Mouse (Mus musculus): ENCODE measurements around the gene Grk5. TPM values are rescaled to one million over a fixed set of nuclear protein-coding genes. Genes with fewer than 3 reads are reported as not detected.

Grk5 gene
- polyA plus RNA-seq, 1 experiment from 2014 or later = 1.4 TPM

DNA sequence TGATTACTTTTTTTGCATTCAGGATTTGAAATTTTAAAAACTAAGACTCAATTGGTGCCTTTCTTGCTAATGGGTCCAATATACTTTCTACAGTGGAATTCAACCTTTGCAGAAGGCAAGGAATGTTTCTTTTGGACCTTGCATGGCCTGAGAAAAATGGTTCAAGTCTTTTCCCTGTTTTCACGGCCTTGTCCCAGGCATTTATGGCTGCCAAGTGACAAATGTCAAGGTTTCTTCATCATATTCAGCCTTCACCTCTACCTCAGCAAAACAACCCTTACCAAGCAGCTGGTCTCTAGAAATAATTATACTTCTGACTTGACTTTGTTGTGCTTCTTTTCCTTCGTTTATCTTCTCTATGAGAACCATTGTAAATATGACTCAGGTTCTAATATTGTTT lies 207.2 kb downstream of the Grk5 start:
- Histone ChIP-seq H3K27me3 (replicated peaks; ENCODE audit: control insufficient read depth, insufficient read depth, low read length) (no peaks in the 10 kb centered on the region), H3K9ac (ENCODE audit: low read depth, low read length) (no peak overlapping the region), H3K4me3 (ENCODE audit: low read length) (no peak overlapping the region), H3K4me2 (ENCODE audit: low read depth, low read length) (no peak overlapping the region), H3K9me3 (ENCODE audit: control insufficient read depth, low read length) (no peaks in the 10 kb centered on the region), H3K4me1 (ENCODE audit: control insufficient read depth, insufficient read depth, low read length) (no peaks in the 10 kb centered on the region), H3K27ac (ENCODE audit: low read length) (no peak overlapping the region), H3K36me3 (ENCODE audit: control insufficient read depth, insufficient read depth, low read length) (no peaks in the 10 kb centered on the region)
- ATAC-seq = no peak
- 82% methylated on average over 2 of the region's 2 CpGs for WGBS

DNA sequence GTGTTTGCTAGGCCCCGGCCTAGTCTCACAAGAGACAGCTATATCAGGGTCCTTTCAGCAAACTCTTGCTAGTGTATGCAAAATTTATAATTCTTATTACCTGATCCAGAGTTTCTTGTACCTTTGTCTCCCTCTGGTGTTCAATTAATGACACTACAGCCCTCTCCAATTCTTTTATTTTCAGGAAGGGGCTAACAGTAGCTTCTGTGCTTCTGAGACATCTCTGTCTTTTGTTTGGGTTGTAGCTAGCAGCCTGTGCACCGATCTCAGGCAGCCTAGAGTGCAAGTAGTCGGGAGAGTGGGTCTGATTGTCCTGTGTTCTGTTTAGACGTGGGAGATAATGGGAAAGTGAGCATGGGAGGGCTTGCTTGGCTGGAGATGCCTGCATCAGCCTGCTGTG lies 208.2 kb downstream of the Grk5 start:
- Histone ChIP-seq H3K4me1 (ENCODE audit: control insufficient read depth, insufficient read depth, low read length) (no peaks in the 10 kb centered on the region), H3K9me3 (ENCODE audit: control insufficient read depth, low read length) (no peaks in the 10 kb centered on the region), H3K36me3 (ENCODE audit: control insufficient read depth, insufficient read depth, low read length) (no peaks in the 10 kb centered on the region), H3K4me3 (ENCODE audit: low read length) (no peak overlapping the region), H3K9ac (ENCODE audit: low read depth, low read length) (no peak overlapping the region), H3K4me2 (ENCODE audit: low read depth, low read length) (no peak overlapping the region), H3K27me3 (replicated peaks; ENCODE audit: control insufficient read depth, insufficient read depth, low read length) (no peaks in the 10 kb centered on the region), H3K27ac (ENCODE audit: low read length) (no peak overlapping the region)
- no peak for ATAC-seq
- WGBS = 20% methylated on average over 4 of the region's 4 CpGs

DNA sequence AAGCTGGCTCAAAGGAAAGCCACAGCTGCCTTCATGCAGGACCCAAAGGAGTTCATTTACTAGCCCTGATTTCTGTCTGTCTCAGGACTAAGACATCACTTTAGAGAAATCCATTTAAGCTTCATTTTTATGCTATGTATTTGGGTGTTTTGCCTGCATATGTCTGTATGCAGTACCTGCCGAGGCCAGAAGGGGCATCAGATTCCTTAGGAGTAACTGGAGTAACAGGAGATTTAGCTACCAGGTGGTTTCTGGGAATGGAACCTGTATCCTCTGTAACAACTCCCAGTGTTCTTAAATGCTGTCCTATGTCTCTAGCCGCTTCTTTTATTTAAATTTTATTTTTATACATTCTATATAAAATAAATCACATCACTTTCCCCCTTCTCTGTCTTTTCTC lies 220.6 kb downstream of the Grk5 start:
- no peak overlapping the region for H3K9ac ChIP-seq (ENCODE audit: low read depth, low read length)
- WGBS = 66% methylated on average over 2 of the region's 2 CpGs

DNA sequence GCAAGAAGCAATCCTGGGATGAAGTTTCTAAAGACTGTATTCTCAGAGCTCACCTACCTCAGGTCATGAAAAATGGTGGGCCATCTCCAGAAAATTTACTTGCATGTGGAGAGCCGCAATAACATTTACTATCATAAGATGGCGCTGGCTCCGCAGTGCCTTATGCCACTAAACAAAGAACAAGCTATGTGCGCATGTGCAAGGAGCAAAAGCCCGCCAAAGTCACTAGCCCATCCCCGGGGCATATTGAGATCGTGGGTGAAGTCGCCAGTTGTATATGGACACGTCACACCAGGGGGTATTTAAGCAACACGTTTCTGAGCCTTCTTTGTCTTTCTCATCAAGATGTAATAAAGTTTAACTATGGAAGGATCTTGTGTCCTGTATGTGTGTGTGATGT lies 241.5 kb downstream of the Grk5 start:
- 92% methylated on average over 10 of the region's 10 CpGs for WGBS
- no peak for ATAC-seq
- Histone ChIP-seq H3K9me3 (ENCODE audit: control insufficient read depth, low read length) (no peaks in the 10 kb centered on the region), H3K27ac (ENCODE audit: low read length) (no peak overlapping the region), H3K4me3 (ENCODE audit: low read length) (no peak overlapping the region), H3K4me2 (ENCODE audit: low read depth, low read length) (no peak overlapping the region), H3K36me3 (ENCODE audit: control insufficient read depth, insufficient read depth, low read length) (no peaks in the 10 kb centered on the region), H3K9ac (ENCODE audit: low read depth, low read length) (no peak overlapping the region), H3K4me1 (ENCODE audit: control insufficient read depth, insufficient read depth, low read length) (no peaks in the 10 kb centered on the region), H3K27me3 (replicated peaks; ENCODE audit: control insufficient read depth, insufficient read depth, low read length) (no peaks in the 10 kb centered on the region)

More for the DNA sequence above, 220.6 kb downstream of the Grk5 start:
- Histone ChIP-seq H3K4me1 (ENCODE audit: control insufficient read depth, insufficient read depth, low read length) (no peaks in the 10 kb centered on the region), H3K36me3 (ENCODE audit: control insufficient read depth, insufficient read depth, low read length) (no peaks in the 10 kb centered on the region), H3K9me3 (ENCODE audit: control insufficient read depth, low read length) (0 out of 2 replicates have a peak, but pooled peaks cover 3% of the 10 kb centered on the region), H3K27ac (ENCODE audit: low read length) (no peak overlapping the region), H3K27me3 (replicated peaks; ENCODE audit: control insufficient read depth, insufficient read depth, low read length) (no peaks in the 10 kb centered on the region), H3K4me3 (ENCODE audit: low read length) (no peak overlapping the region), H3K4me2 (ENCODE audit: low read depth, low read length) (no peak overlapping the region)
- ATAC-seq = no peak

DNA sequence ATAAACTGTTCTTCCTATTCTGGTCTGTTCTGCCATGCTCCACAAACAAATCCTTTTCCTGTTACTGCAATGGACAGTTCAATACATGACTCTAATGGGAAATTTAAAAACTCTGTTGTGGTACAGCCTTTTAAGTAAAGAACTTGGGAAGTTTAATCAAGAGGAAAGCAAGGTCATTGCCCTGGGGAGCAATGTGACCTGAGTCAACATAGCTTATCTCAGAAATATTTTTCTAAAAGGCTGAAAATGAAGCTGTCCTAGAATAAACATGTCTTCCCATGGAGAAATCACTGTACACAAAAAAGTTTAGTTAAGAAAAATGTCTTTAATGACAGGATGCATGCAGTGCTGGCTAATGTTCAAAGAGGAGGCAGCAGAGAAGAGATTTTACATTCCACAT lies 249.1 kb downstream of the Grk5 start:
- ATAC-seq = no peak
- H3K27ac ChIP-seq (ENCODE audit: low read length) = no peak overlapping the region
- peaks cover 6% of the 10 kb centered on the region for H3K4me1 ChIP-seq (ENCODE audit: control insufficient read depth, insufficient read depth, low read length)
- no peak overlapping the region for H3K4me2 ChIP-seq (ENCODE audit: low read depth, low read length)
- no peaks in the 10 kb centered on the region for H3K9me3 ChIP-seq (ENCODE audit: control insufficient read depth, low read length)
- H3K27me3 ChIP-seq (replicated peaks; ENCODE audit: control insufficient read depth, insufficient read depth, low read length) = no peaks in the 10 kb centered on the region
- H3K4me3 ChIP-seq (ENCODE audit: low read length) = no peak overlapping the region
- no peak overlapping the region for H3K9ac ChIP-seq (ENCODE audit: low read depth, low read length)
- H3K36me3 ChIP-seq (ENCODE audit: control insufficient read depth, insufficient read depth, low read length) = no peaks in the 10 kb centered on the region

DNA sequence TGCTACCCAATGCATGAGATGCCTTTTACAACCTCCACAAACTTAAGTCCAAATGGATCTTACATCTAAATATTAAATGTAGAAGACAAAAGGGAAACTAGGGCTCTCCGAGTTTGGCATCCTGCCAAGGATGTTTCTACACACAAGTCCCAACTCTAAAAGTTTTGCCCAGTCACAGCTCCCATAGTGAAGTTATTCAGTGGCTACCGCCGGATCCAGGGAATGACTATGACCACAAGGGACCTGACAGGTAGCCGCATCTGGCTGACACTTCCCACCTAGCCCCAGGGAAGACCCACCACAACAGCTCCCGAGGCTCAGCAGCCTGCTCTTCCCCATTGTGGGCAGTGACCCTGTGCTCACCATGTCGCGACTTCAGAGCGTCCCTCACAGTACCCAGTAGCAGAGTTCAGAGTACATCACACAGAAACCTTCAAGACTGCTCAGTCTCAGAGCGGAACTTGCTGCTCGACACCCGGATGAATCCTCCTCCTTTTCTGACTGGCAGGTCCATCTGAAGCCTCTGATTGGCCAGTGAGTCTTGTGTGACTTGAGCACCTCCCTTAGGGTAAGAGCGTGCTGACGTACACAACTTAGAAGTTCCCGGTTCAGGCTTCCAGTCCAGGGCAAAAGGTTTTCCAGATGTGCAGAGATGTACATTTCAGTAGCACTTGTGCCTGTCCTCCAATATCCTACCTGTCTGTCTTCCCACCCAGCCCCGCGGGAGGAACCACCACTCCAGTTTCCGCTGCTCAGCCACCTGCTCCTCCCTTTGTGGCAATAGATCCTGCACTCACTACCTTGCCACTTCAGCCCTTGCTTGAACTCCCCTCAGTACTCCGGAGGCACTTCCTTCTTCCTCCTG lies 251.0 kb downstream of the Grk5 start, which contains the start of gene Zfp950:
Gene Zfp950 (minus strand): TSS at position 499 of the 865 bp plus-strand sequence.
- Histone ChIP-seq H3K9ac (ENCODE audit: low read depth, low read length) (peak within 1 kb of the TSS; percentile 87), H3K4me3 (ENCODE audit: low read length) (peak within 1 kb of the TSS; percentile 88), H3K36me3 (ENCODE audit: control insufficient read depth, insufficient read depth, low read length) (no peaks in the 10 kb centered on the region), H3K9me3 (ENCODE audit: control insufficient read depth, low read length) (no peaks in the 10 kb centered on the region), H3K4me2 (ENCODE audit: low read depth, low read length) (peak within 1 kb of the TSS; percentile 61), H3K27ac (ENCODE audit: low read length) (peak within 1 kb of the TSS; percentile 76), H3K27me3 (replicated peaks; ENCODE audit: control insufficient read depth, insufficient read depth, low read length) (no peaks in the 10 kb centered on the region), H3K4me1 (ENCODE audit: control insufficient read depth, insufficient read depth, low read length) (peaks cover 6% of the 10 kb centered on the region)
- under 1% methylated on average over 18 of the region's 18 CpGs for WGBS
- peak; percentile 100 for ATAC-seq

DNA sequence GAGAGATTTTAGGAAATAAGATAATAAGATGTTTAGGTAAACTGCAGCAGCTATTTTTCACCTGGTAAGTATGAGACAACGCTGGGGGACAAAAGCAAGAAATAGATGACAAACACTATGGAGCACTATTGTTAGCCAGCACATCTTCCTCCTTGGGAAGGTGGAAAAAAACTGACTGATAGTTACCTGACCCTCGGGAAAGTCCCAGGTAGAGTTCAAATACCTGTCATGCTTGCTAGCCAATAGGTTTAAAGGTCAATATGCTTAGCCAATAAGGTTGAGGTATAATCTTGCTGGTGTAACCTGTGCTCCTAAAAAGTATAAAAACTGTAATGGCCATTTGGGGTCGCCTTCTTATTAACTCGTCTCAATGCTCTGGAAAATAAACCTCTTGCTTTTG lies 251.8 kb downstream of the Grk5 start:
- Histone ChIP-seq H3K9me3 (ENCODE audit: control insufficient read depth, low read length) (no peaks in the 10 kb centered on the region), H3K27me3 (replicated peaks; ENCODE audit: control insufficient read depth, insufficient read depth, low read length) (no peaks in the 10 kb centered on the region), H3K36me3 (ENCODE audit: control insufficient read depth, insufficient read depth, low read length) (no peaks in the 10 kb centered on the region), H3K4me3 (ENCODE audit: low read length) (peak overlapping the region; percentile 88), H3K4me1 (ENCODE audit: control insufficient read depth, insufficient read depth, low read length) (peaks cover 6% of the 10 kb centered on the region), H3K9ac (ENCODE audit: low read depth, low read length) (peak overlapping the region; percentile 60), H3K4me2 (ENCODE audit: low read depth, low read length) (peak overlapping the region; percentile 60), H3K27ac (ENCODE audit: low read length) (peak overlapping the region; percentile 66)
- WGBS = 22% methylated on average over 4 of the region's 4 CpGs
- peak; percentile 6; the same call in 1 of the 2 replicates for ATAC-seq

Other genes starting within 250 kb of the Grk5 start
- 0.65 and 0.78 TPM in 2 replicates for gene Nanos1, start 133.8 kb upstream of the Grk5 start, polyA plus RNA-seq (2015; fragmentation: Nextera tagmentation; extraction: Ambion mirVana)
- 114 and 124 TPM in 2 replicates for gene Eif3a, start 99.1 kb upstream of the Grk5 start, polyA plus RNA-seq (2015; fragmentation: Nextera tagmentation; extraction: Ambion mirVana)
- 28.3 and 28.7 TPM in 2 replicates for gene Fam45a, start 78.2 kb upstream of the Grk5 start, polyA plus RNA-seq (2015; fragmentation: Nextera tagmentation; extraction: Ambion mirVana)
- 3.7 and 4.2 TPM in 2 replicates for gene Sfxn4, start 28.3 kb upstream of the Grk5 start, polyA plus RNA-seq (2015; fragmentation: Nextera tagmentation; extraction: Ambion mirVana)
- gene Prdx3, start 15.2 kb upstream of the Grk5 start, polyA plus RNA-seq (2015; fragmentation: Nextera tagmentation; extraction: Ambion mirVana) = 161 and 179 TPM in 2 replicates